Mouse (Mus musculus): ENCODE data around the gene Adcy1. TPM values are rescaled to one million over a fixed set of nuclear protein-coding genes. Genes with fewer than 3 reads are reported as not detected.
"Not testable (repeated sequence)": the region's sequence is repeated elsewhere in the genome, so short reads cannot be mapped to it uniquely, and the experiment has no call there.

The Adcy1 gene
- total RNA-seq, 4 experiments from 2014 or later, result 1.4 to 3.2 (median 2.0) TPM

DNA sequence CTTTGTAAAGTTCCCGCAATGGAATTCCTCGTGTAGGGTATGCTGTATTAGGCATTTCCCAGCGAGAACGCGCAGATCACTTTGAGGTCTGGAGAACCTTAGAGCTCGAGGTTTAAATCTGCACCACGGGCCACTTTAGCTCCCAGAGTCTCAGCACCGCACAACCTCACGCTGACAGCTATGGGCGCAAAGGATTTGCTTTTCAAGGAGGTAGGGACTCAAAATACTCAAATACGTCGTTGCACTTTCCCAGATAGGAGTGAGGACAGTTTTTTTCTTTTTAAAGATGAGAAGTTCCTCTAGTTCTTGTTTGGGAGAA, 151.0 kb downstream of the Adcy1 start:
- no peak for DNase-seq (ENCODE audit: low spot score)

DNA sequence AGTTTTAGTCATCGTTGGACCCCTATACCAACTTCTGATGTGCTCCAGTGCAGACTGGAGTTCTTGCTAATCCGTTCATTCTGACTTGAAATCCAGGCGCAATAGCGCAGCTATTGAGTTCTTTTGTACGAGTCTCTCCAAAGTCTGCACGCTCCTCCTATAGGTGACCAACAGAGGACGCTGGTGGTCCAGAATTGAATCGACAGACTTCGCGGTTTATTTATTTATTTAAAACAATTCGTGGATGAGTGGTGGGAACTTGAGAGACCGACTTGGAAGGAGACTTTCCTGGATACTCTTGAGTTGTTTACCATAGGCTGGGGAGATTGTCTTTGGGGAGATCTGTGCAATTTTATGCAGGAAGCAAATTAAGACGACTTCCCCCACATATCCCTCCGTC, 151.5 kb downstream of the Adcy1 start:
- DNase-seq (ENCODE audit: low spot score), result peak; percentile 41

DNA sequence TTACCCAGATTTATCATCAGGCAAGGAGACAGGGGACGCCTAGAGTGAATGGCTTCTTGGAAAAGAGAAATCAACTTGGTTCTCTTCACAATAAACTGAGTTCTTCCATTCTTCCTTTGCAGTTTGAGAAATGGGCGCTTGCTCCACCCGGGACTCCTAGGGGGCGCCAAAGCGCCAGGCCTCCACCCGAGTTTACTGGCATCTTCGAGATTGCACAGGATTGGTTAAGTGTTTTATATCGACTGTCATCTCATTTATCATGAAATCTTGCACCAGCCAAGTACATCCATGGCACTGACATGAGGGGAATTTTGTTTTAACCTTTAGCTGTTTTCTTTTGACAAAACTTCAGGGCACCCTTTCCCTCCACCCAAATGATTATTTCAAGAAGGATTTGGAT, 152.4 kb downstream of the Adcy1 start:
- peak; percentile 54 for DNase-seq (ENCODE audit: low spot score)

DNA sequence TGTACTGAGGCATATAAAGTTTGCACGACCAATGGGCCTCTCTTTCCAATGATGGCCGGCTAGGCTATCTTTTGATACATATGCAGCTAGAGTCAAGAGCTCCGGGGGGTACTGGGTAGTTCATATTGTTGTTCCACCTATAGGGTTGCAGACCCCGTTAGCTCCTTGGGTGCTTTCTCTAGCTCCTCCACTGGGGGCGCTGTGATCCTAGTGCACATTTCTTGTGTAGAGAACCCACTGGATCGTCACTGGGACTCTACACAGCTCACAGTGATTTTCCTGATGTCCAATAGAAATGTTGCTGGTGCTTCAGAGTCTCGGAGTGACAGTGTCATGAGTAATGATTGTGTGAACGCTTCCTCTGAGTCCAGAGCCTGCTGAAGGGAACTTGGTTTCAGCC, 158.5 kb downstream of the Adcy1 start:
- DNase-seq (ENCODE audit: low spot score), result not testable (repeated sequence)

DNA sequence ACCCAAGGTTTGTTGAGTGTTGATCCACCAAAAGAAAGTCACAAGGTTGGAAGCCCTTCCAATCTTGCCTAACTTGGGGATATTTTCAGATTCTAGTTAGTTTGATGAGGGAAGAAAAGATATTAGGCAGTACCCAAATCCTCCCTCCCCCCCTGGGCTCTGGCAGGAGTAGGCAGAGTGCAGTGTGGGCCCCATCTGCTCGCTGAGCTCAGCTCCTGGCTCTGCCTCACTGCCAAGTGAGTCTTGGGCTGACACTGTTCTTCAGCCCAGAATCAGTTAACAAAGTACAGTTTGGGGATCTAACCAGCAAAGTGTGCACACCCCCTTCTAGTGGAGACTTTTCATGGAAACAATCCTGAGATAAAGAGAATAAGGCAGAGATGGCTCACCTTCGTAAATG, 162.9 kb downstream of the Adcy1 start:
- no peak for DNase-seq (ENCODE audit: low spot score)

DNA sequence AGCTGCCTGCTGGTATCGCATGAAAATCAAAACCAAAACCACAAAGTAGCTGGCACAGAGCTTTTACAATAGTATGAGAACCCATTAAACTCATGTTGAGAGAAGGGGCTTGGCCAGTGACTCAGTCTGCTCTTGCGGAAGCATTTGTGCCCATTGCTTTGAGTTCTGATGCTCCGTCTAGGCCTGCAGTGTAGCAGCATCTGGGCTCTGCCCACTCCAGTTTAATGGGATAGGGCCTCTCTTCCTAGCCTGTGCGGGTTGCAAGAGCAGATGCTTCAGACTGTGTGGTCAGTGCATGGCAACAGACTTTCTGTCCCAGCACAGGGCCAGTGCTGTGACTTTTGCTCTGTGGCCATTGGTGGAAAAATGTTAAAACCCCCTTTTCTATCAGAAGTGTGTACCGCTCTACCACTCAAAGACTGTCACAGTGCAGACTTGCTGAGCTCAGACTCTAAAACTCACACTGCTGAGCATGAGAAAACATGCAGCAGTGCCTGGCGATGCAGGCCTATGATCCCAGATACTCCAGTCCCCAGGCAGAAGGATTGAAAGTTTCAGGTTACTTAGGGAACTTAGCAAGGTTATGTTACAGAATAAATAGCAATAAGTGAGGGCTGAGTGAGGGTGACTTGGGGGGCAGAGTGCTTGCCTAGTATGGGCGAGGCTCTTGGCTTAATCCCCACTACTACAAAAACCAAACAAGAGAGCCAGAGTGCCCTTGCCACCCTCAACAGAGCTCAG, 163.7 kb downstream of the Adcy1 start:
- DNase-seq (ENCODE audit: low spot score), result no peak

DNA sequence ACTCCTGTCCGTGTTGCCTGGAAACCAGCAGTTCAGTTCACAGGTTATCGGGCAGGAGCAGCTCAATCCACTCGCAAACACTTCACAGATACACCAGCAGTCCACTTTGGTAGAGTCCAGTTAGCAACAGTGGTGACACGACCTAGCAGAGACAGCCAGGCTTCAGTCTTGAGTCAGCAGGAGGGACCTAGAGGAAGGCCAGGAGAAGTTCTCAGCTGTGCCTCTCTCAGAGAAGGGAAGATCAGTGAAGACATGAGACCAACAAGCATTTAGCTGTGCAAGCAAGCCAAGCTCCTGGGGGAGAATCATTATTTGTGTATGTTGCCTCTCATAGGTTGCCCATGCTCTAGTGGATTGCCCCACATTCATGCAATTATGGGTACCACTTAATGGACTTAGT, 164.8 kb downstream of the Adcy1 start:
- no peak for DNase-seq (ENCODE audit: low spot score)

Other genes starting within 250 kb of the Adcy1 start
- not detected for gene Gm11983, start 225.8 kb upstream of the Adcy1 start, total RNA-seq (2022)
- not detected for gene Gm11985, start 125.1 kb downstream of the Adcy1 start, total RNA-seq (2022)
- gene Igfbp1, start 134.3 kb downstream of the Adcy1 start, total RNA-seq (2022), result not detected
- gene Igfbp3, start 150.4 kb downstream of the Adcy1 start, total RNA-seq (2022), result 10 to 100 TPM; 19.5 to 46.4 (median 24.3) TPM